Mouse (Mus musculus) C2C12 (cell line): ENCODE data around the gene Mbd4.

Experiments
- CTCF ChIP-seq: IDR thresholded peaks from one replicate; pipeline ENCODE4 v1.5.1; 2011; ENCODE audit not compliant: control insufficient read depth, insufficient read depth, insufficient read length
- FOSL1 ChIP-seq: IDR thresholded peaks from one replicate; pipeline ENCODE4 v1.8.0; 2011; ENCODE audit warnings: mild to moderate bottlenecking, low read length; ENCODE audit not compliant: poor library complexity, insufficient read depth, severe bottlenecking
- MAX ChIP-seq: IDR thresholded peaks from one replicate; pipeline ENCODE4 v1.6.1; 2011; ENCODE audit warnings: mild to moderate bottlenecking, control low read depth
- MYOG ChIP-seq: IDR thresholded peaks from one replicate; pipeline ENCODE4 v1.6.1; 2011; ENCODE audit not compliant: control insufficient read depth, insufficient read length; ENCODE audit errors: extremely low read depth
- USF1 ChIP-seq: IDR thresholded peaks from one replicate; pipeline ENCODE4 v1.6.1; 2011; ENCODE audit warnings: low read depth, mild to moderate bottlenecking, control low read depth, moderate library complexity

DNA sequence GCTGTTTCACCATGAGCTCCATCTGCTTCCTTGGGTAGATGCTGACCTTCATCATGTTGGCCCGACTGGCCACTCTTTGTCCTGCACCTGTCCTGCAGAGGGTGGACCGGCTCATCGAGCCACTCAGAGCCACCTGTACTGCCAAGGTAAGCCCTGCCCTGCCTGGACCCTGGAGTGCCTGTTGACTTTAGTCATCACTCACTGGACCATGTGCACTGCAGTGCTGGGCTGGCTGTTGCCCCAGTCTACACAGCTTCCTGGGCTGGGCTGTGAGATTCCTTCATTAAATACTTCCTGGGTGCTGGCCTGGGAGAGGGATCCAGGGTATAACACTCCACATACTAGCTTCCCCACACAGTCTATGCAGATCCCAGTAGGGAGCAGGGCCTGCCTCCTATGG lies 51.4 kb downstream of the Mbd4 start:
- TF ChIP-seq CTCF (no peak), USF1 (no peak), MYOG (no peak), MAX (no peak), FOSL1 (no peak)
